Mouse (Mus musculus) thymus, postnatal 0 days (tissue): Measurements from ENCODE around the gene Gm5726. TPM values are rescaled to one million over a fixed set of nuclear protein-coding genes. Genes with fewer than 3 reads are reported as not detected.
"Not testable (repeated sequence)": the region's sequence is repeated elsewhere in the genome, so short reads cannot be mapped to it uniquely, and the experiment has no call there.

Experiments
- DNase-seq: peaks from one replicate; pipeline ENCODE4 v3.0.0-alpha.2; 2015; ENCODE audit warnings: low spot score
- polyA plus RNA-seq: library from polyadenylated mRNA; unstranded; fragments of >200 nt; fragmentation: Nextera tagmentation; extraction: Ambion mirVana; gene quantifications from 2 replicates; pipeline ENCODE4 v1.2.1, GENCODE M21; 2015

The Gm5726 gene
- not detected in 2 replicates for polyA plus RNA-seq

GRCm38 (mm10) chr7:20545657-20546056 lies at the start of gene Gm5726:
Gene Gm5726, minus strand, starts transcription at chr7:20545757.
- DNase-seq, result not testable (repeated sequence)

GRCm38 (mm10) chr7:20576141-20576540 lies 30.6 kb upstream of the Gm5726 start, which contains the start of gene Gm4141:
Gene Gm4141, minus strand, starts transcription at chr7:20576241.
- DNase-seq, result not testable (repeated sequence)

GRCm38 (mm10) chr7:20533537-20533936 lies 12.0 kb downstream of the Gm5726 start, which contains the start of gene Vmn1r104:
Gene Vmn1r104, plus strand, starts transcription at chr7:20533837.
- DNase-seq, result not testable (repeated sequence)

GRCm38 (mm10) chr7:20510434-20510833 lies 35.1 kb downstream of the Gm5726 start, which contains the start of gene Vmn1r103:
Gene Vmn1r103, minus strand, starts transcription at chr7:20510534.
- not testable (repeated sequence) for DNase-seq

Other genes with a start within 250 kb of the Gm5726 start
- not detected in 2 replicates for gene Gm4133, start 211.7 kb downstream of the Gm5726 start, polyA plus RNA-seq
- not detected in 2 replicates for gene Gm5728, start 170.3 kb downstream of the Gm5726 start, polyA plus RNA-seq
- gene Vmn1r100, start 127.8 kb downstream of the Gm5726 start, polyA plus RNA-seq, result not detected in 2 replicates
- gene Vmn1r101, start 103.2 kb downstream of the Gm5726 start, polyA plus RNA-seq, result not detected in 2 replicates
- not detected in 2 replicates for gene Gm10670, start 70.8 kb downstream of the Gm5726 start, polyA plus RNA-seq
- not detected in 2 replicates for gene Vmn1r103, start 35.2 kb downstream of the Gm5726 start, polyA plus RNA-seq
- not detected in 2 replicates for gene Vmn1r104, start 11.9 kb downstream of the Gm5726 start, polyA plus RNA-seq
- gene Gm4141, start 30.5 kb upstream of the Gm5726 start, polyA plus RNA-seq, result not detected in 2 replicates
- gene Gm4513, start 53.3 kb upstream of the Gm5726 start, polyA plus RNA-seq, result not detected in 2 replicates
- gene Vmn1r107, start 123.2 kb upstream of the Gm5726 start, polyA plus RNA-seq, result not detected in 2 replicates
- gene Vmn1r111, start 157.5 kb upstream of the Gm5726 start, polyA plus RNA-seq, result not detected in 2 replicates
- gene Gm10668, start 184.9 kb upstream of the Gm5726 start, polyA plus RNA-seq, result not detected in 2 replicates
- gene Vmn1r112, start 225.4 kb upstream of the Gm5726 start, polyA plus RNA-seq, result not detected in 2 replicates
- not detected in 2 replicates for gene Vmn1r113, start 241.5 kb upstream of the Gm5726 start, polyA plus RNA-seq